Mouse (Mus musculus): ENCODE measurements around the gene a.
"Not testable (repeated sequence)": the region's sequence is repeated elsewhere in the genome, so short reads cannot be mapped to it uniquely, and the experiment has no call there.

The a gene

DNA sequence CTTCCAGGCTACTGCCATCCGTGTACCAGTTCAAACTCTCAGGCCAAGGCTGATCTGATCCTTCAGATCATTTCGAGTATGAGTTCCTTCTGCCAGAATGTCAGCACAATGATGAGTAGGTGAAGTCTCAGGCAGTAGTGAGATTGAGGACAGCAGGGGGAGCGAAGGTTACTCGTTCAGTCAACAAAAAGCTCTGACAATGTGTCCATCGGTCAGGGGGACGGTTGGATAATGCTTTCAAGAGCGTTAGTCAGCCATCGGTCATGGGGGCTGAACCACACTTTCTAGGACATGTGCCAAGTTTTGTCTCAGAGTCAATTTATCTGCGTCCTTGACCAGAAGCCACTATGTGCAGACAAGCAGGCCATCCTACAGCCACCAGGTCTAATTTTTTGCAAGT lies 225.5 kb downstream of the a start:
- DNase-seq = not testable (repeated sequence)

DNA sequence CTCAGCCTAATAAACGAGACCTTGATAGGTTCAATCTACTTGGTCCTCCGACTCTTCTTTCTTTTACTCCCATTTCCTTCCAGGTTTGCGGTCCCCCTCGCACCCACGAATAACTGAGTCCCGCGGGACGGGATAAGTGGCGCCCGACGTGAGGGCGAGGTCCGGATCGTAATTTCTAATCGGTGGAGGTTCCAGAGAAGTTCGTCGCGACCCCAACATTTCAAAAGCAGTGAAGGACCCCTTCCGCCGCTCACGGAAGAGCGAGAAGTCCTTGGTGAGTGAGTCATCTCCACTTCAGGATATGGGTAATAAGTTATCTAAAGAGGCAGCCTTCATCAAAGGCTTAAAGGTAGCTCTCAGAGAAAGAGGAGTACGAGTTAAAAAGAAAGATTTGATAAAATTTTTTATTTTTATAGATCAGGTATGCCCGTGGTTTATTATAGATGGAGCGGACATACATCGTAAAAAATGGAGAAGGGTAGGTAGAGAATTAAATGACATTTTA lies 227.1 kb downstream of the a start, which contains the start of gene Gm14226:
Gene Gm14226 (plus strand): TSS at position 16 of the 505 bp plus-strand sequence.
- DNase-seq = not testable (repeated sequence)

DNA sequence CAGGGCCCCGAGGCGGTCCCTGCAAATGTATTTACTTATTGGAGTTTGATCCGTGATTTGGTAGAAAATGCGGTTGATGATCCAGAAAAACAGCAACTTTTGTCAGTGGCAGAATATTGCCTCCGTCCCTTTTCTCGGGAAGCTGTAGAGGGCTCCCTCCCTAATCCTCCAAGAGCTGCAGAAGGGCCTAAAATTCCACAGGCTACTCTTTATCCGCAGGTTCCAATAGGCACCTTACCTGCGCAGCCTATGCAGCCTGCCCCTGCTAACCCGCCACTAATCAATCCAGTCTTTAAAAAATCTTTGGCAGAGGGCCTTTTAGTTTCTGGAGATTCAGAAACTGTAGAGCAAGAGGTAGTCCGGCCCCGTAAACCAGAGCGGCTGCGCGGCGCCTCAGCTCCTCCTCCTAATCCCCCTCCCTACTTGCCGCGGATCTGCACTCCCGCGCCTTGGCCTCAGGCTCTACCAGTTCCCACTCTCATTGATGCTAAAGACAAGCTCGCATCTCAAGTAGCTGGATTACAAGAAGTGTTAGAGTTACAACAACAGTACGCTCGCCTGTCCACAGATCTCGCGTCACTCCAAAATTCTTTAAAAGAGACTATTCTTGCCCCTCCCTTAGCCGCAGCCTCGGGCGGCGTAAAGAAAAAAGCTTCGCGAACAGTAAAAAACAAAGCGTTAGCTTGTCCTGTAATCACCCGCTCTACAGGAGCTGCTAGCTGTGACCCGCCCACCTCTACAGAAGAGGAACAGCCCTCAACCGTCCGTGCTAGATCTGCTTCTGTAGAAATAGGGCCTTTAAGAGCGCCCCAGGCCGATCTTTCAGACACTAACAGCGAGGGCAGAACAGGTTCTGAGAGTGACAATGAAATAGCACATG lies 227.8 kb downstream of the a start:
- peak; percentile 76 to 81 for DNase-seq

DNA sequence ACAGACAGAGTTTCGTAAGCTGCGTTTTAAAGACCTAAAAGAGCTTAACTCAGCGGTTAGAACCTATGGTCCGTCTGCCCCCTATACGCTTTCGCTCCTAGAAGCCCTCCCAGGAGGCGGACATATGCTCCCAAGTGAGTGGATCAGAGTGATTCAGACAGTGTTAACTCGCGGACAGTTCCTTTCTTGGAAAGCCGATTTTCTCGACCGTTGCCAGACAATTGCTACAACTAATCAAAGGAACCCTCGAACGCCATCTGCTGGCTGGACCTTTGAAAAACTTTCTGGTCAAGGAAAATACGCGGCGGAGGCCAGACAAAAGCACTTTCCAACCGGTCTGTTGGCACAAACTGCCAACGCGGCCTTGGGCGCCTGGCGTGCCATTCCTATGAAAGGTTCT lies 228.5 kb downstream of the a start:
- DNase-seq = peak; percentile 86 to 93

DNA sequence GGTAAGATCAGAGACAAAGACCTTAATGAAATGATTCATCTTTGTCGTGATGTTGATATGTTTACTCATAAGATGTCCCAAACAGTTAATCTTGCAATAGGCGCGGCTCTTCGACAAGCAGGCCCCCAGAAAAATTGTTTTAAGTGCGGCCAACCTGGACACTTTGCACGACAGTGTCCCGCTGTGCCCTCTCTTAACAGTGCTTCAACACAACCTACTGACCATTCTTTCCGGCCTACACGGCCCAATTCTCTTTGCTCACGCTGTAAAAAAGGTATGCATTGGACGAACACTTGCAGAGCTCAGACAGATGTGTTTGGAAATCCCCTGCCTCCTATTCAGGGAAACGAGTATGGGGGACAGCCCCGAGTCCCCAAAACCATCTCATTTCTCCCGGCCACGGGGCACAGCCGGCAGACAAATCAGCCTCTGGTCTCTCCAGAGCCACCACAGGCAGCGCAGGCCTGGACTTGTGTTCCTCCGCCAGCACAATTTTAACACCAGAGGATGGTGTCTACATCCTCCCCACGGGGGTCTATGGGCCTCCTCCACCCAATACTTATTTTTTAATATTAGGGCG lies 229.1 kb downstream of the a start:
- not testable (repeated sequence) for DNase-seq

DNA sequence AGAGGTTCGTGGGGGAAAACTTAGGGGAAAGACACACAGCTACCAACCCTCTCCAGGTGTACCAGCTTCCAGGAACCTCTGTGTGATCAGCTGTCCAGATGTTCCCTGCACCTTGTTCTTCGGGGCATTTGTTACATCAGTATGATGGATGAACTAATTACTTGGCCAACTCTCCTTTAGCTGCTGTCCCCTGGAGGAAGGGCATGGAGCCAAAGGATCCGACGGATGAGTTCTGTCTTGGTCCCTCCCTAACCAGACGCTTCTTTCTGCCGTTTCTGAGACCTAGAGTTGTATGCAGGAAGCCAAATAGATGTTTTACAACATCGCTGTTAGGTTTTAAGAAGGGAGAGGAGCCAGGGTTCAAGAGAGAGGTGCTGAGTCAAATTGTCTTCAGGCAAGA lies 239.6 kb downstream of the a start:
- no peak for DNase-seq

DNA sequence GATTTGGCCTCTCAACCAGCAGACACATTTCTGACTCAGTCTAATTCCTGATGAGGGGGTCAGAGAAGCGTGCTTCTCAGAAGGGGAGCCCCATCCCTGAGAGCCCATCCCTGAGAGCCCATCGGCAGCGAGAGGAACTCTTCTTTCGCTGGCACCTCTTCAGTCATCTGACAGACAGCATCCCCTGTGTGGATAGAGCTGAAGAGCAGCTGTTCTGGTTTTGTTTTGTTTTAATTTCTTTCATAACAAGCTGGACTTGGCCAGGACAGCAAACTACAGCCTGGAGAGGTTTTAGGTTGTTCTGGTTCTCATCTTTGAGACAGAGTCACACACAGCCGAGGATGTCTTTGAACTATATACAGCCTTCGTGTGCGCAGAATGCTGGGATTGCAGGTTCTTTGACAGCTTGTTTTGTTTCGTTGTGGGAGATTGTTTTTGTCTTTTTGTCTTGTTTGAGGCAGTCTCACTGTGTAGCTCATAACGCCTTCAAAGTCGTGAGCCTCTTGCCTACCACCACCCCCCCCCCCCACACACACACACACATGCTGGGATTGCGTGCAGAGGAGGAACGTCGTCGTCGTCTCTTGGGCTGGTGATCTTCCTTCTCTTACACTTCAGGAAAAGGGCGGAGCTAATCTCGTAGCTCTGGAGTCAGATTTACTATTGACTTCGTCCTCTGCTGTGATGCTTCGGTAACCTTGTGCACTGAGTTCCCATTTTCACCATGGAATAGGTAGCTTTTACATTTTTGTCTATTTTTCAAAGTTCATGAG lies 241.9 kb downstream of the a start:
- DNase-seq = peak in 1 of 2 experiments; percentile 34

DNA sequence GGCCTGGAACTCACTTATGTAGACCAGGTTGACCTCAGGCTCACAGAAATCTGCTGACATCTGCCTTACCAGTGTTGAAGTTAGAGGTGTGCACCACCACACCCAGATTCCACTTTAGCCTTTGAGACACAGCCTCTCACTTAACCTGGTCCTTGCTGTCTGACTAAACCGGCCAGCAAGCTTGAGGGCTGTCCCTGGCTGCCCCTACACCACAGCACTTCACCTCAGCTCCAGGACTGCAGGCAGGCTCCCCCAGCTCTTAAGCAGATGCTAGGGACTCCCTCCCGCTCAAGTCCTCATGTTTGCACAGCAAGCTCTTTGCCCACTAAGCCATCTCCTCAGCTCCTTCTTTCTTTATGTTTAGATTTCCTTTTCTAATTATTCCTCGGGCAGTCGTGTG lies 248.8 kb downstream of the a start:
- no peak for DNase-seq

DNA sequence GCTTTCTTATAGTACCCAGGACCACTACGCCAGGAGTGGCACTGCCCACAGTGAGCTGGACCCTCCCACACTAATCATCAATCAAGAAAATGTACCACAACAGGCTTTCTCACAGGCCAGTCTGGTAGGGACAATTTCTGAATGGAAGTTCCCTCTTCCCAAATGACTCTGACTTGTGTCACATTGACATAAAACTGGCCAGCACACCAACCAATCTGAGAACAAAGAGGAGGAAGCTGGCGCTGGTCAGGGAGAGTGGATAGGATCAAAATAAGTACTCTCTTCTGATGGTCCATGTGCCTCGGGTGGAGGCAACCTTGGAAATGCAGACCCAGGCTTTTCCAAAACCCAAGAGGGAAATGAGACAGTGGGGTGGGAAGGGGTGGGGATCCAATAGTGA lies 253.3 kb downstream of the a start:
- no peak for DNase-seq

DNA sequence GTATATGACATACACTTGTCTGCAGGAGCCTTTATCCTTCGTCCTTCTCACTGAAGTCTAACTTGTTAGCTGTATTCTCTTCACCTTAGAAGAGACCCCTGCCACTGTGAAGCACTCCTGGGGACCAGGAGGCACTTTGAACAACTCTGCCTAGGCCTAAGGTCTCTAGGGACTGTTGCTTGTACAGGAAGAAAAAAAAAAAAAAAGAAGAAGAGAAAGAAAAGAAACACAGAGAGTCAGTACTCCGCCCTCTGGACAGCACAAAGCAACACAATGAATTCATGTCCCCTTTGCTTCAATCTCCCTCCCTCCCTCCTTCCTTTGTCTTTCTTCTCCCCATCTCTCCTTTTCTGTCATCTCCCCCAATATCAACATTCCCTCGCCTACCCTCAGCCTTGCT lies 253.9 kb downstream of the a start:
- no peak for DNase-seq

DNA sequence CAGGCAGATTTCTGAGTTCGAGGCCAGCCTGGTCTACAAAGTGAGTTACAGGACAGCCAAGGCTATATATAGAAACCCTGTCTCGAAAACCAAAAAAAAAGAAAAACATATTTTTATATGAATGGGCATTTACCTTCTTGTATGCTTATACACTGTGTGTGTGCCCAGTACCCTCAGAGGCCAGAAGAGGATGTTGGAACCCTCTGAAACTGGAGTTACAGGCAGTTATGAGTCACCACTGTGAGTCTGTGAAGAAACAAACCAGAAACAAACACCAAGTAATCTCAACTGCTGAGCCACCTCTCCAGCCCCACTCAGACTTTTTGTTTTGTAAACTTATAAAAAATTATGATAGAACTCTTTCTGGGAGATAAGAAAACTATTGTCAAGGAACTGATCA lies 255.6 kb downstream of the a start:
- no peak for DNase-seq

DNA sequence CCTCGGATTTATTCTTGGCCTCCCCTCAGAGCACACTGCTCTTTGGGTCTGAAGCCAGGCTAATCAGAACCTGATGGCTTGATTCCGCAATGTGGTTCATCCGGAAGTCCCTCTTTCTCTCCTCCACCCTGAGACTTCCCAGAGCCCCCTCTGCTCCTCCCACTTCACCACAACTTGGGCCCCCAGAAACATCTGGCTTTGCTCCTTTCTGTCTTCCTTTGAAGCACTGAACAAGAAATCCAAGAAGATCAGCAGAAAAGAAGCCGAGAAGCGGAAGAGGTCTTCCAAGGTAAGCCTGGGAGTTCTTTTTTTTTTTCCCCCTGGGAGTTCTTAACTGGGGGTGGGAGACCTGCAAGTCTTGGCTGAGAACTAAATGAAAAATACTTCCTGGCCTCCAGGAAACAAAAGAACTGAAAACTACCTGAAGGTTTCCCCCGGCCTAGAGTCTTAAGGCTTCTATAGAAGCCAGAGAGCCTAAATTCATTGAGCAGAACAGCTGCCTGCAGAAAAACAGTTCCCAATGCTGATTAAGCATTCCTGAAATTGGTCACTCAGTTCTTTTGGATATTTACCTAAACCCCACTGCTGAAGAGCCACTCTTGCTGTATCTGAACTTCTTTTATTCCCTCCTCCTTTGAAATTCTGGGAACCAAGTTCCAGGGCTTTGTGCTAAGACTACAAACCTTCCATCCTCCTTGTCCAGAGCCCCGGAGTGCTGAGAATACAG lies 256.4 kb downstream of the a start:
- no peak for DNase-seq

DNA sequence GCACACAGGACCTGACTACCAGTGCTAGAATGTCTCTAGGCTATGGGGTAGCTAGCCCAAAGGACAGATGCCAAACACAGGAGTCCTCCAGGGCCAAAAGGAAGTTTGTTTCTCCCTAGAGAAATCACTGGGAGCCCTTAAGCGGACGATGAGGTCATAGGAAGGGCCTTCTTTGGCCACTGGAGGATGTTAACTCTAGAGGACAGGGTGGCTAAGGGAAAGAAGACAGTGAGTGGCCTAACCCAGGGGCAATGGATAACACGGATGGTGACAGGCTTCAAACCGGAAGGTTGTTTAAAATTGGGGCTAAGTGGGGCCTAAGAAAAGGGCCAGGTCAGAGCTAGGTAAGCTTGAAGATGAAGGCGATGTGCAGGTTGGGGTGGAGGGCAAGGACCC lies 258.9 kb downstream of the a start:
- DNase-seq = peak in 1 of 2 experiments; percentile 40

DNA sequence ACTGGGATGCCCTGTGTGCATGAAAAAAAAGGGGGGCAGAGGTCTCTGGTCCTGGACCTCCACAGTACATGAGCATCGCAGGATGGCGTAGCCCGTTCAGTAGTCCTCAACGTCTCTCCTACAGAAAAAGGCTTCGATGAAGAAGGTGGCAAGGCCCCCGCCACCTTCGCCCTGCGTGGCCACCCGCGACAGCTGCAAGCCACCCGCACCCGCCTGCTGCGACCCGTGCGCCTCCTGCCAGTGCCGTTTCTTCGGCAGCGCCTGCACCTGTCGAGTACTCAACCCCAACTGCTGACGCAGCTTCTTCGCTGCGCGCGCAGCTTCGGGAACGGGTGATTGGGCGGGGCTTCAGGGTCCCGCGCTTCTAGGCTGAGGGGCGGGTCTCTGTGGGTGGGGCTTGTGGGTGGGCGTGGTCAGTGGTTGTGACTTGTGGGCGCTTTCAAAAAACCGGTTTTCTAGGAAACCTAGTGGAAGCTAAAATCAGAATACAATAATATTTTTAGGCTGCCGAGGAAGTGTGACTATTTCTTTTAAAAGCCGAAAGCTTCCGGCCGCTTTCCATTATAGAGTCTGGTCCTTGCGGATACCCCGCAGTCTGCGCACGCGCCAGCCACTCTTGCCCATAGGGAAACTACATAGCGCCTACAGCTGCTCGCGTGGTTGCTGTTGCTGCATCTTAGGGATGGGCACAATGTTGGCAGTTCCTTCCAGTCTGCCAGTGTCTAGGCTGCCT lies 259.5 kb downstream of the a start:
- DNase-seq = peak; percentile 94 to 97

DNA sequence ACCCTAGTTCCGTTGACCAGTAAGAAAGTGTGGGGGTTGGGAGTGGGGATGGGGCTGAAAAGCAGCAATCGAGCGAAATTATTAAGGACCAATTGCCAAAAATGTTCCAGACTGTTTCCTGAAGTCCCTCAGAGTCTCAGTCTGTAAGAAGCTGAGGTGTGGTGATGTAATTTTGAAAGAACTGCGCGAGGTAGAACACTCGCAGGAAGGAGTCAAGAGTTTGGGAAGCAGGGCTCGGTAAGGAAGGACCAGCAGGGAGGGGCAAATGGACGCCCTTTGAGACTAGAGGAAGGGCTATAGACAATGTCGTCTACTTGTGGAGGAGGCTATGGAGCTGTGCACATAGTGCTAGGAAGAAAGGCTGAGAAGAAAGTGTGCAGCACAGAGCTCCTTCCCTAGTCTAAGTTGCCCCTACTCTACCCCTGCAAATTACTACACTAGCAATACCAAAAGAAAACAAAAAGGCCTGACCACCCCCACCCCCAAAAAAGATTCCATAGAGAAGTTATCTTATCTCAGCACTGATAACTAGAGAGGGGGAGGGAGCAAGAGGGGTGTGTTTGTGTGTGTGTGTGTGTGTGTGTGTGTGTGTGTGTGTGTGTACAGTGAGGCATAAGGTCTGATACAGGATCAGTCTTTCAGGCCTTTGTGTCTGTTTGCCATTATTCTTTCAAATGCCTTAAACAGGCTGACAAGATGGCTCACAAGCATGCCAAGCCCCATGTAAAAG lies 260.6 kb downstream of the a start:
- no peak for DNase-seq

DNA sequence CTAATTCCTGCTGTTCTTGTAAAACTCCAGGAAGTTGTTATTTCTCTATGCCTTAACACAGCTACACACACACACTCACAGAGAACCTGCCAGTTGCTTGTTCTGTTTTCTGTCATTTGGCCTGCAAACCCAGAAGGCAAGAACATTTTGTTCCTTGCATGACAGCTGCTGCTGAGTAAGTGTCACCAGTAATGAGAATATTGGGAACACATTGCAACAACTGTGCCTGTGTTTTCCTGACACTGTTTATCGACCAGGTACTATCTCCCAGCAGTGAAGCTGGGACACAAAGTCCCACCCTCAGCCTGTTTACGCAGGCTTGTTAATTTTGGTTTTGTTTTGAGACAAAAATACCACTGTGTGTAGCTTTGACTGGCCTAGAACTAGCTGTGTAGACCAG lies 261.5 kb downstream of the a start:
- DNase-seq = no peak

DNA sequence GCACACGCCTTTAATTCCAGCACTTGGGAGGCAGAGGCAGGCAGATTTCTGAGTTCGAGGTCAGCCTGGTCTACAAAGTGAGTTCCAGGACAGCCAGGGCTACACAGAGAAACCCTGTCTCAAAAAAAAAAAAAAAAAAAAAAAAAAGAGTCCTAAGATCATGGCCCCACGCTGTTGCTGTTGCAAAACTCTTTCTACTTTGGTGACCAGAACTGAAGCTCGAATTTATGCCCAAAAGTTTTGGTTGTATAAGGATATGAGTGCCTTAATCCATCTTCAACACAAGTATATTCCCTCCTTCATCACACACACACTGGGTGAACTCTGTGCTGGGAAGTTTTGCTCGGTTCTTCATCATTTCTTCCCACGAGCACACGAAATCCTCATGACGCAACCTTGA lies 262.3 kb downstream of the a start:
- DNase-seq = not testable (repeated sequence)

DNA sequence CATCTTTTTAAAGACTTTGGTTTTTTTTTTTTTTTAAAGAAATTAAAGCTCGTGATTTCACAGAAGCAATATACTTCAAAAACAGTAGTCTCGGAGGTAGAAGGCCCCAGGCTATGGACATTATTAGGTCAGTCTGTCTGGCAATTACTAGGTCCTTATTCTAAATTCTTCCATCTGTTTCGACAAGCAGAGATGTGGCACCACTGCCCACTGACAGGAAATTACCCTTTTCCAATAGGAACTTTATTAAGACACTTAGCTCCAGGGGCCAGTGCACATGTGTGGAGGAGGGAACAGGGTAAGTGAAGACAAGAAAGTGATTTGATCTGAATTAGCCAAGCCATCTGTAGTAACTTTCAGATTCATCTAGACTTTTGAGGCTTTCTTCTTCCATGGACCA lies 263.5 kb downstream of the a start:
- DNase-seq = no peak

DNA sequence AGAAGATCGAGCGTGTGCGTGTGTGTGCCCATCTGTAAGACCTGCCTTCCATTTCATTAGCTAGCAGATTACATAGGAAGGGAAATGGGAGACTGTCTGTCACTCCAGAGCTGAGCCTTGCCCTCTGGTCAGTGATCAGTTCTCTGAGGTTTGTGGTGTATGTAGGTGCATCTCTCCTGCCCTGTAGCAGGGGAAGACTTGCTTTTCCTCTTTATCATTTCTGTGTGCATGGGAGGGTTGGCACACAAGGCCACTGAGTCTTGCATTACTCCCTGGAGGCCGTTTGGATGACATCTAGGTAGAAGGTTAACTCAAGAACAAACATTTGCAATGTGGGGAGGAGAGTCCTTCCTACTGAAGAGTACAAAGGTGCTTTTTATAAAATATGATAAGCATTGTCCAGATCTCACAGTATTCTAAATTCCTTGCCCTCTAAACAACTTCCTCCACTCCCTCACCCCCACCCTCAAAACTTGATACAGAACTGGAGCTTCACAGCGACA lies 264.9 kb downstream of the a start:
- DNase-seq = no peak

DNA sequence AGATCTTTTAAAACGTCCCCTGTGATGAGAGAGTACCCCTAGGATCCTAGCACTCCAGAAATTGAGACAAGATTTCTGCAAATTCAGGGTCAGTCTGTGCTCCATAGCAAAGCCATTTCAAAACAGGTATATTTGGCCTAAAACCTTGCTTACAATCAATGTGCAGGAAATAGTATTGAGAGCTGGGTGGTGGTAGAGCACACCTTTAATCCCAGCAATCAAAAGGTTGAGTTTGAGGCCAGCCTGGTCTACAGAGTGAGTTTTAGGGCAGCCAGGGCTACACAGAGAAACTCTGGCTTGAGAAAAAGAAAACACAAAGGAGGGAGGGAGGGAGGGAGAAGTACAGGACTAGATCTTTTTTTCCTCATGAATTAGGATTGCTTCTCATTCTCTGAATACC lies 266.2 kb downstream of the a start:
- no peak for DNase-seq

DNA sequence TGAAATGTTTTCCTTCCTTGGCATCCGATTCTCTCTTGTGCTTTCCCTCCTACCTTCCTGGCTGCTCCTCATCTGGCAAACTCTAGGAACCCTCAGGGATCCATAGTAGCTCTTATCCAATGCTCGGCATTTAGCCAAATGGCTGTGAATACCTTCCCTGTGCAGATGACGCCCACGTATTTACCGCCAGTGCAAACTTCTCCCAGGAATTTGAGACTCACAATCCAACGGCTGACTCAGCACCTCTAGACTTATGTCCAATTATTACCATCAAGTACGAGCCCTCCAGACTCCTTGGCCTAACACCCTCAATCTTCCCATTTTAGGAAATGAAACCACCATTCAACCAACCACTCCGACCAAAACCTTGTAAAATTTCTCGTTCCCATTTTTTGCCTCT lies 279.8 kb downstream of the a start:
- DNase-seq = no peak
